Mouse (Mus musculus): ENCODE results near the gene Mlx.
A peak's percentile ranks its signal among the peaks of the same experiment; 100 is the strongest.

Gene Mlx

GRCm38 (mm10) chr11:101133037-101133436 lies 46.0 kb downstream of the Mlx start:
- DNase-seq (ENCODE audit: extremely low read depth, insufficient read length, low spot score), result no peak

GRCm38 (mm10) chr11:101134217-101134865 lies 47.3 kb downstream of the Mlx start:
- no peak for DNase-seq (ENCODE audit: extremely low read depth, insufficient read length, low spot score)

DNA sequence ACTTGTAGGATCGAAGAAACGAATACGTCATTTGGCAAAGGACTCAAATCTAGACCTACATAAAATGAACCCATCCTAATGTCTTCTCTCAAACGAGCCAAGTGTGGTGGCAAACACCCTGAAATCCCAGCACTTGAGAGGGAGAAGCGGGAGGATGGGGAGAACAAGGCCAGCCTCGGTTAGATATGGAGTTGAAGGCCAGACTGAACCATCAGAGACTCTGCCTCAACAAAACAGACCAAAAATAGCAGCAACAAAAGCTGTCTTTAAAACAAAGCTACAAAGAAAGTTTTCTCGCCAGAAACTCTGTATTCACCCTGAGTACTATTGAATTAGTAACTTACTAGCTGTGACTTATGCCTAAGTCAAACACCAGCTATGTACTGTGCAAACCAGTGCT lies 49.9 kb downstream of the Mlx start:
- DNase-seq (ENCODE audit: extremely low read depth, insufficient read length, low spot score), result no peak

DNA sequence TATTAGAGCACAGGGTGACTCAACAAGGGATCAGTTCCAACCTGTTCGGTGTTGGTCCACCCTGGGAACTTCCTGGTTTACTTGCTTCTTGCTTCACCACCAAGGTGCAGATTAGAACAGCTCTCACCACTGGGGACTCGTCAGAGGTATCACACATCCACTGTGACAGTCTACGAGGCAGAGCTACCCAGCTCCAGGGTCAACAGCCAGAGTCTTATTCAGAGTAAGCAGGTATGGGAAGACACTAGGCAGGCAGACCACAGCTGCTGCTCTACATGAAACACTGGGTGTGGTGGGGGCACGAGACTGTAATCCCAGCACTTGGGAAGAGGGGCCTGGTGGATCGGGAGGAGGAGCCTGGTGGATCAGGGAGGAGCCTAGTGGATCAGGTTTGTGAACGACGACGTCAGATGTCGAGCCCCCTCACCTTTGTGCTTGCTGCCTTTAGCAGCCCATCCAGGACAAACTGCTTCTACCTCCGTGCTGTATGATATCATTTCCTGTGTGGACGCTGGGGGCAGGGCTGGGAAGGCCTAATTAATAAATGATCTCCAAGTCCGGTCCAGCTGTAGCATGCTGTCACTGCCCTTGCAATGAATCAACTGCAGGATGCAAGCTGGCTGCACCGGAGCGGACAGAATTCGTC lies 51.6 kb downstream of the Mlx start:
- peak; percentile 34 for DNase-seq (ENCODE audit: extremely low read depth, insufficient read length, low spot score)

DNA sequence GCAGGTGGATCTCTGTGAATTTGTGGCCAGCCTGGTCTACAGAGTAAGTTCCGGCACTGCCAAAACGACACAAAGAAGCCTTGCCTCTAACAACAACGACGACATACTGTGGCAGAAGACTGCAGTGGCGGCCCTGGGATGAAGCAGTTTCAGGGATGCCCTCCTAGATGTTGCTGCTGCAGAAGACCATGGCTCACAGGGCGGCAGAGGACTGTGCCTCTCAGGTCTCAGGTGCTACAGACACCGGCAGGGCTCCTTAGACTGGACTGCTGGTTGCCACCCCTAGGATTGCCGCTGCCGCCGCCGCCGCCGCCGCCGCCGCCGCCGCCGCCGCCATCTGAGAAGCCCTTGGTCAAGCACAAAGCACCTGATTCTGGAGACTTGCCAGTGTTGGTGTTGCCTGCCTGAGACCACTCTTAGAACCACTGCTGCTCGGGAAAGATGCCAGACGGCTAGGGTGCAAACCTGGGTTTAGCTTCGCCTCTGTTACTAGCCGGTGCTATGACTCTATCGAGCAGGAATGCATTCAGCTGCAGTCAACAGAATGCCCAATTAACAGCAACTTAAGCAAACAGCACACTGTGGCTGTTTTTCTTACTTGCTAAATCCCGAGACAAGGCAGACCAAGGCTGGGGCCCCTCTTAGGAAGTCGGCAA lies 53.2 kb downstream of the Mlx start:
- no peak for DNase-seq (ENCODE audit: extremely low read depth, insufficient read length, low spot score)

- DNase-seq (ENCODE audit: extremely low read depth, insufficient read length, low spot score), result no peak
These were observed 54.0 kb downstream of the Mlx start for GRCm38 (mm10) chr11:101141088-101141487.

Data from 3134 (cell line).